Mouse (Mus musculus): ENCODE measurements around the gene Galr2. TPM values are rescaled to one million over a fixed set of nuclear protein-coding genes. Genes with fewer than 3 reads are reported as not detected.

The Galr2 gene
- polyA plus RNA-seq, 1 experiment, result 0.85 TPM

DNA sequence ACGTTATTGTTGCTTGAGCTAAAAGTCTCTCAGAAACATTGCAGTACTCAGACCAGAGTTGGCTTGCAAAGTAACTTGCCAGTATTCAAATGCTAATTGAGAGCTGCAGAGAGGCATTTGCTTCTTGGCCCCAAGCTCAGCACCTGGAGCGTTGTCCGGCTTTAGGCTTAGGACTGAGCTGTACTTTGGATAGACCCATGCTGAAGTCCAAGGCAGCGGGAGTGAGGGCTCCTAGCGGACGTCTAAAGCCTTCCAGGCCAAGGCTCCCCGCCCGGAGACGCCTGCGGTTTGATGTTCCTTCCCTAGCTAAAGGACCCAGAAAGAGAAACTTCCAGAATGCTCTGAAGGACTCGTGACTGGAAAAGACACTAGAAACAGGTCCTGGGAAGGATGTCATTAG lies 1.4 kb downstream of the Galr2 start:
- Histone ChIP-seq H3K36me3 (ENCODE audit: control insufficient read depth, insufficient read depth) (no peaks in the 10 kb centered on the region), H3K79me2 (ENCODE audit: control insufficient read depth, insufficient read depth) (no peaks in the 10 kb centered on the region), H3K79me3 (ENCODE audit: low read depth) (no peaks in the 10 kb centered on the region), H3ac (ENCODE audit: control insufficient read depth, insufficient read length, low read depth) (no peak overlapping the region), H3K4me3 (ENCODE audit: insufficient read depth, poor library complexity, severe bottlenecking) (no peak overlapping the region), H3K27me3 (ENCODE audit: control insufficient read depth, insufficient read depth, insufficient read length) (peaks cover 16% of the 10 kb centered on the region)
- TF ChIP-seq MAX (IDR thresholded peaks at IDR 0.05) (no peak), MYOD1 (IDR thresholded peaks at IDR 0.05; ENCODE audit: control insufficient read depth, insufficient read length, low read depth) (no peak), USF1 (IDR thresholded peaks at IDR 0.05; ENCODE audit: low read depth) (no peak), MYOG (IDR thresholded peaks at IDR 0.05; ENCODE audit: control insufficient read depth, extremely low read depth, insufficient read length) (no peak), CTCF (IDR thresholded peaks at IDR 0.05; ENCODE audit: control insufficient read depth, insufficient read depth, insufficient read length) (no peak), CEBPB (IDR thresholded peaks at IDR 0.05; ENCODE audit: low read depth) (no peak), FOSL1 (IDR thresholded peaks at IDR 0.05; ENCODE audit: insufficient read depth, low read length, poor library complexity, severe bottlenecking) (no peak)

- Histone ChIP-seq H3K79me2 (ENCODE audit: control insufficient read depth, insufficient read depth) (no peaks in the 10 kb centered on the region), H3ac (ENCODE audit: control insufficient read depth, insufficient read length, low read depth) (no peak overlapping the region), H3K4me3 (ENCODE audit: insufficient read depth, poor library complexity, severe bottlenecking) (no peak overlapping the region), H3K36me3 (ENCODE audit: control insufficient read depth, insufficient read depth) (peaks cover under 1% of the 10 kb centered on the region), H3K27me3 (ENCODE audit: control insufficient read depth, insufficient read depth, insufficient read length) (peaks cover 16% of the 10 kb centered on the region), H3K79me3 (ENCODE audit: low read depth) (no peaks in the 10 kb centered on the region)
- TF ChIP-seq USF1 (IDR thresholded peaks at IDR 0.05; ENCODE audit: low read depth), result no peak
- TF ChIP-seq FOSL1 (IDR thresholded peaks at IDR 0.05; ENCODE audit: insufficient read depth, low read length, poor library complexity, severe bottlenecking), result no peak
- TF ChIP-seq CEBPB (IDR thresholded peaks at IDR 0.05; ENCODE audit: low read depth), result no peak
- no peak for TF ChIP-seq MYOD1 (IDR thresholded peaks at IDR 0.05; ENCODE audit: control insufficient read depth, insufficient read length, low read depth)
- no peak for TF ChIP-seq MYOG (IDR thresholded peaks at IDR 0.05; ENCODE audit: control insufficient read depth, extremely low read depth, insufficient read length)
- TF ChIP-seq MAX (IDR thresholded peaks at IDR 0.05), result no peak
- TF ChIP-seq CTCF (IDR thresholded peaks at IDR 0.05; ENCODE audit: control insufficient read depth, insufficient read depth, insufficient read length), result no peak
Measured at GRCm38 (mm10) chr11:116282912-116283521, 2.3 kb downstream of the Galr2 start.

DNA sequence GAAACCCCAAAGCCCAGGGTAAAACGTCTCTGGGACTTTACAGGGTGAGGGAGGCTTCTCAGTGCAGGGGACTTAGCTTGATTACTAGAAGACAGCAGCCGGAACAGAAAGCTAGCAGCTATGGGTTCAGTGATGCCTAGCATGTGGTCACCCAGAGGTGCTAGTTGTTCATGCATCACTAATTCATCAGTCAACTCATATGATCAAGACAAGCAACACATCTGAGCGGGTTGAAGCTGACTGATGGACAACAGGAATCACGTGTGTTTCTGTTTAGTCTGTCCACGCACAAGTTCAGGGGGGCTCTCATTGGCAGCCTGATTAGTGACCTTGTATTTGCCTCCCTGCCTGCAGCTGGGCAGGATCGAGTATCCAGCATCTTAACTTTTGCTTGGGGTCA lies 3.2 kb downstream of the Galr2 start:
- Histone ChIP-seq H3ac (ENCODE audit: control insufficient read depth, insufficient read length, low read depth) (no peak overlapping the region), H3K36me3 (ENCODE audit: control insufficient read depth, insufficient read depth) (peaks cover 9% of the 10 kb centered on the region), H3K27me3 (ENCODE audit: control insufficient read depth, insufficient read depth, insufficient read length) (peaks cover 16% of the 10 kb centered on the region), H3K4me3 (ENCODE audit: insufficient read depth, poor library complexity, severe bottlenecking) (no peak overlapping the region), H3K79me2 (ENCODE audit: control insufficient read depth, insufficient read depth) (no peaks in the 10 kb centered on the region), H3K79me3 (ENCODE audit: low read depth) (no peaks in the 10 kb centered on the region)
- TF ChIP-seq MYOG (IDR thresholded peaks at IDR 0.05; ENCODE audit: control insufficient read depth, extremely low read depth, insufficient read length), result no peak
- TF ChIP-seq MAX (IDR thresholded peaks at IDR 0.05), result no peak
- no peak for TF ChIP-seq FOSL1 (IDR thresholded peaks at IDR 0.05; ENCODE audit: insufficient read depth, low read length, poor library complexity, severe bottlenecking)
- no peak for TF ChIP-seq CEBPB (IDR thresholded peaks at IDR 0.05; ENCODE audit: low read depth)
- no peak for TF ChIP-seq USF1 (IDR thresholded peaks at IDR 0.05; ENCODE audit: low read depth)
- TF ChIP-seq CTCF (IDR thresholded peaks at IDR 0.05; ENCODE audit: control insufficient read depth, insufficient read depth, insufficient read length), result no peak
- TF ChIP-seq MYOD1 (IDR thresholded peaks at IDR 0.05; ENCODE audit: control insufficient read depth, insufficient read length, low read depth), result no peak

- Histone ChIP-seq H3K79me3 (ENCODE audit: low read depth) (no peaks in the 10 kb centered on the region), H3K27me3 (ENCODE audit: control insufficient read depth, insufficient read depth, insufficient read length) (peaks cover 16% of the 10 kb centered on the region), H3K4me3 (ENCODE audit: insufficient read depth, poor library complexity, severe bottlenecking) (no peak overlapping the region), H3K79me2 (ENCODE audit: control insufficient read depth, insufficient read depth) (no peaks in the 10 kb centered on the region), H3ac (ENCODE audit: control insufficient read depth, insufficient read length, low read depth) (no peak overlapping the region), H3K36me3 (ENCODE audit: control insufficient read depth, insufficient read depth) (peaks cover 22% of the 10 kb centered on the region)
- TF ChIP-seq FOSL1 (IDR thresholded peaks at IDR 0.05; ENCODE audit: insufficient read depth, low read length, poor library complexity, severe bottlenecking), result no peak
- peak; percentile 95 for TF ChIP-seq MYOD1 (IDR thresholded peaks at IDR 0.05; ENCODE audit: control insufficient read depth, insufficient read length, low read depth)
- TF ChIP-seq USF1 (IDR thresholded peaks at IDR 0.05; ENCODE audit: low read depth), result no peak
Measured at GRCm38 (mm10) chr11:116285770-116286191, 5.0 kb downstream of the Galr2 start.

DNA sequence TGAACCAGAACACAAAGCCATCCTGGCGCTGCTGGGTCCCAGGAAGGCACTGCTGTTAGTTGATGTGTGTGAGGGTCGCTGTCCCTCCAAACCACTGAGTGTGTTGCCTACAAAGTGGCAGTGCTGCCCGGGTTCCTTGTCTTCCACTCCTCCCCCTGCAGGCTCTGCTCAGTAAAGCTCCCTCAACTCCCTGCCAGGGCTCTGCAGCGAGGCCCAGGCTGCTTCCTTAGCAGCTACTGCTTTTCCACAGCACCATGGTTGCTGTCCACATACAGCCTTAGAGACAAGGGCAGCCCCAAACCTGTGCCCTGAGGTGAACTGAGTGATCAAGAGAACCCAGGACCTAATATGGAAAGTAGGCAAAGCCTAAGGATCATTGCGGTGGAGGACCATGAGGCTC lies 6.6 kb downstream of the Galr2 start:
- H3ac ChIP-seq (ENCODE audit: control insufficient read depth, insufficient read length, low read depth), result no peak overlapping the region
- no peak for TF ChIP-seq MYOD1 (IDR thresholded peaks at IDR 0.05; ENCODE audit: control insufficient read depth, insufficient read length, low read depth)
- no peak for TF ChIP-seq USF1 (IDR thresholded peaks at IDR 0.05; ENCODE audit: low read depth)
- no peak for TF ChIP-seq MYOG (IDR thresholded peaks at IDR 0.05; ENCODE audit: control insufficient read depth, extremely low read depth, insufficient read length)
- TF ChIP-seq CTCF (IDR thresholded peaks at IDR 0.05; ENCODE audit: control insufficient read depth, insufficient read depth, insufficient read length), result no peak
- no peak for TF ChIP-seq FOSL1 (IDR thresholded peaks at IDR 0.05; ENCODE audit: insufficient read depth, low read length, poor library complexity, severe bottlenecking)
- TF ChIP-seq MAX (IDR thresholded peaks at IDR 0.05), result no peak
- no peak for TF ChIP-seq CEBPB (IDR thresholded peaks at IDR 0.05; ENCODE audit: low read depth)
- H3K36me3 ChIP-seq (ENCODE audit: control insufficient read depth, insufficient read depth), result peaks cover 23% of the 10 kb centered on the region
- H3K79me2 ChIP-seq (ENCODE audit: control insufficient read depth, insufficient read depth), result no peaks in the 10 kb centered on the region
- H3K79me3 ChIP-seq (ENCODE audit: low read depth), result no peaks in the 10 kb centered on the region
- no peak overlapping the region for H3K4me3 ChIP-seq (ENCODE audit: insufficient read depth, poor library complexity, severe bottlenecking)
- peaks cover 9% of the 10 kb centered on the region for H3K27me3 ChIP-seq (ENCODE audit: control insufficient read depth, insufficient read depth, insufficient read length)

GRCm38 (mm10) chr11:116290556-116290955 lies 9.8 kb downstream of the Galr2 start:
- H3K79me3 ChIP-seq (ENCODE audit: low read depth), result no peaks in the 10 kb centered on the region
- no peak overlapping the region for H3K4me3 ChIP-seq (ENCODE audit: insufficient read depth, poor library complexity, severe bottlenecking)
- TF ChIP-seq USF1 (IDR thresholded peaks at IDR 0.05; ENCODE audit: low read depth), result no peak
- TF ChIP-seq MYOD1 (IDR thresholded peaks at IDR 0.05; ENCODE audit: control insufficient read depth, insufficient read length, low read depth), result no peak
- TF ChIP-seq CEBPB (IDR thresholded peaks at IDR 0.05; ENCODE audit: low read depth), result no peak
- TF ChIP-seq MAX (IDR thresholded peaks at IDR 0.05), result no peak
- no peak for TF ChIP-seq MYOG (IDR thresholded peaks at IDR 0.05; ENCODE audit: control insufficient read depth, extremely low read depth, insufficient read length)
- no peak for TF ChIP-seq FOSL1 (IDR thresholded peaks at IDR 0.05; ENCODE audit: insufficient read depth, low read length, poor library complexity, severe bottlenecking)
- TF ChIP-seq CTCF (IDR thresholded peaks at IDR 0.05; ENCODE audit: control insufficient read depth, insufficient read depth, insufficient read length), result no peak
- H3ac ChIP-seq (ENCODE audit: control insufficient read depth, insufficient read length, low read depth), result no peak overlapping the region
- H3K27me3 ChIP-seq (ENCODE audit: control insufficient read depth, insufficient read depth, insufficient read length), result no peaks in the 10 kb centered on the region
- peaks cover 23% of the 10 kb centered on the region for H3K36me3 ChIP-seq (ENCODE audit: control insufficient read depth, insufficient read depth)
- no peaks in the 10 kb centered on the region for H3K79me2 ChIP-seq (ENCODE audit: control insufficient read depth, insufficient read depth)
